Mouse (Mus musculus) embryonic facial prominence, embryonic 14.5 days (tissue): ENCODE data around the gene Zbtb8a. TPM values are rescaled to one million over a fixed set of nuclear protein-coding genes. Genes with fewer than 3 reads are reported as not detected.
A peak's percentile ranks its signal among the peaks of the same experiment; 100 is the strongest.
"Not testable (repeated sequence)": the region's sequence is repeated elsewhere in the genome, so short reads cannot be mapped to it uniquely, and the experiment has no call there.

Experiments used
- ATAC-seq: fragments of 200-750 bp; cut with Nextera tagmentation; 2 replicates; pipeline ENCODE4 v1.8.0; 2017; ENCODE audit warnings: low read depth, moderate number of reproducible peaks, moderate TSS enrichment
- DNase-seq: peaks from one replicate; pipeline ENCODE4 v3.0.0-alpha.2; 2015; ENCODE audit warnings: low spot score
- H3K27ac ChIP-seq: fragments of 300-500 bp; sonication (generic); replicated peaks from 2 replicates; pipeline ENCODE4 v1.5.1; 2014; ENCODE audit warnings: low read depth, mild to moderate bottlenecking, low read length, moderate library complexity
- H3K27me3 ChIP-seq: fragments of 300-500 bp; sonication (generic); replicated peaks from 2 replicates; pipeline ENCODE4 v1.6.1; 2014; ENCODE audit warnings: low read length; ENCODE audit not compliant: control insufficient read depth, insufficient read depth
- H3K36me3 ChIP-seq: fragments of 300-500 bp; sonication (generic); 2 replicates; pipeline ENCODE4 v1.6.1; 2014; ENCODE audit warnings: low read length, mixed read lengths; ENCODE audit not compliant: control insufficient read depth, insufficient read depth
- H3K4me1 ChIP-seq: fragments of 300-500 bp; sonication (generic); 2 replicates; pipeline ENCODE4 v1.6.1; 2014; ENCODE audit warnings: antibody characterized with exemption, low read length; ENCODE audit not compliant: control insufficient read depth, insufficient read depth
- H3K4me2 ChIP-seq: fragments of 300-500 bp; sonication (generic); 2 replicates; pipeline ENCODE4 v1.6.1; 2014; ENCODE audit warnings: low read depth, mild to moderate bottlenecking, low read length, moderate library complexity, mixed read lengths
- H3K4me3 ChIP-seq: fragments of 300-500 bp; sonication (generic); 2 replicates; pipeline ENCODE4 v1.5.1; 2014; ENCODE audit warnings: low read depth, mild to moderate bottlenecking, low read length
- H3K9ac ChIP-seq: fragments of 300-500 bp; sonication (generic); 2 replicates; pipeline ENCODE4 v1.6.1; 2014; ENCODE audit warnings: low read depth, mild to moderate bottlenecking, low read length, moderate library complexity, mixed read lengths
- H3K9me3 ChIP-seq: fragments of 300-500 bp; sonication (generic); 2 replicates; pipeline ENCODE4 v1.6.1; 2016; ENCODE audit warnings: low read length; ENCODE audit not compliant: control insufficient read depth
- WGBS: fragments of 180-500 bp; shearing (Covaris S2); extraction: QIAGEN DNeasy Blood & Tissue Kit; methylation state at CpG from one replicate; pipeline ENCODE4 v1.1.7; 2014; 5-methylcytosine and 5-hydroxymethylcytosine counted together
- polyA plus RNA-seq: library from polyadenylated mRNA; unstranded; fragments of >200 nt; fragmentation: Nextera tagmentation; extraction: Ambion mirVana; gene quantifications from 2 replicates; pipeline ENCODE4 v1.2.1, GENCODE M21; 2014

Gene Zbtb8a
- polyA plus RNA-seq, result 4.6 and 4.9 TPM in 2 replicates

- 2% methylated on average over 45 of the region's 65 CpGs for WGBS
- H3K4me2 ChIP-seq, result peak within 1 kb of the TSS; percentile 83
- peak within 1 kb of the TSS; percentile 90 for H3K27ac ChIP-seq
- H3K4me1 ChIP-seq, result 0 out of 2 replicates have a peak, but pooled peaks cover 3% of the 10 kb centered on the region
- H3K36me3 ChIP-seq, result no peaks in the 10 kb centered on the region
- H3K9ac ChIP-seq, result peak within 1 kb of the TSS; percentile 92
- DNase-seq (peak; percentile 76), ATAC-seq (peak; percentile 78)
- peak within 1 kb of the TSS; percentile 84 for H3K4me3 ChIP-seq
- H3K27me3 ChIP-seq, result peaks cover 17% of the 10 kb centered on the region
- H3K9me3 ChIP-seq, result no peaks in the 10 kb centered on the region
Observed at GRCm38 (mm10) chr4:129377601-129378390, at the start of gene Zbtb8a. Zbtb8a (minus strand) TSS chr4:129378116.

GRCm38 (mm10) chr4:129418321-129418720 lies 40.4 kb upstream of the Zbtb8a start:
- no peak overlapping the region for H3K9ac ChIP-seq
- 69% methylated on average over 5 of the region's 5 CpGs for WGBS
- no peak overlapping the region for H3K27ac ChIP-seq
- DNase-seq, result no peak
- no peaks in the 10 kb centered on the region for H3K9me3 ChIP-seq
- no peak for ATAC-seq
- no peaks in the 10 kb centered on the region for H3K36me3 ChIP-seq
- no peaks in the 10 kb centered on the region for H3K4me1 ChIP-seq
- no peaks in the 10 kb centered on the region for H3K27me3 ChIP-seq
- no peak overlapping the region for H3K4me2 ChIP-seq
- no peak overlapping the region for H3K4me3 ChIP-seq

GRCm38 (mm10) chr4:129416478-129416877 lies 38.6 kb upstream of the Zbtb8a start:
- no peak overlapping the region for H3K9ac ChIP-seq
- H3K9me3 ChIP-seq, result no peaks in the 10 kb centered on the region
- H3K36me3 ChIP-seq, result no peaks in the 10 kb centered on the region
- H3K27me3 ChIP-seq, result no peaks in the 10 kb centered on the region
- no peak overlapping the region for H3K4me3 ChIP-seq
- H3K4me1 ChIP-seq, result no peaks in the 10 kb centered on the region
- no peak overlapping the region for H3K27ac ChIP-seq
- ATAC-seq, result no peak
- no peak overlapping the region for H3K4me2 ChIP-seq
- 45% methylated on average over 5 of the region's 5 CpGs for WGBS
- DNase-seq, result peak; percentile 72

GRCm38 (mm10) chr4:129415892-129416291 lies 38.0 kb upstream of the Zbtb8a start:
- Histone ChIP-seq H3K9me3 (no peaks in the 10 kb centered on the region), H3K36me3 (no peaks in the 10 kb centered on the region), H3K27ac (no peak overlapping the region), H3K4me2 (no peak overlapping the region), H3K4me1 (no peaks in the 10 kb centered on the region), H3K27me3 (no peaks in the 10 kb centered on the region), H3K9ac (no peak overlapping the region), H3K4me3 (no peak overlapping the region)
- ATAC-seq, result no peak
- no peak for DNase-seq
- WGBS, result 94% methylated on average over 5 of the region's 5 CpGs

GRCm38 (mm10) chr4:129410991-129411390 lies 33.1 kb upstream of the Zbtb8a start:
- Histone ChIP-seq H3K27ac (no peak overlapping the region), H3K36me3 (no peaks in the 10 kb centered on the region), H3K4me1 (no peaks in the 10 kb centered on the region), H3K27me3 (no peaks in the 10 kb centered on the region), H3K9me3 (no peaks in the 10 kb centered on the region), H3K9ac (no peak overlapping the region), H3K4me2 (no peak overlapping the region), H3K4me3 (no peak overlapping the region)
- peak; percentile 59 for DNase-seq
- no peak for ATAC-seq

GRCm38 (mm10) chr4:129410532-129410931 lies 32.6 kb upstream of the Zbtb8a start:
- not testable (repeated sequence) for ATAC-seq, H3K36me3 ChIP-seq, H3K27me3 ChIP-seq, H3K4me2 ChIP-seq, H3K9me3 ChIP-seq, H3K9ac ChIP-seq, H3K4me1 ChIP-seq, H3K4me3 ChIP-seq, H3K27ac ChIP-seq
- DNase-seq, result peak; percentile 23
- WGBS, result 92% methylated on average over 3 of the region's 3 CpGs

GRCm38 (mm10) chr4:129406447-129406846 lies 28.5 kb upstream of the Zbtb8a start:
- Histone ChIP-seq H3K9ac (peak overlapping the region; percentile 68), H3K4me3 (peak overlapping the region; percentile 41), H3K27ac (no peak overlapping the region), H3K36me3 (no peaks in the 10 kb centered on the region), H3K4me1 (no peaks in the 10 kb centered on the region), H3K27me3 (no peaks in the 10 kb centered on the region), H3K4me2 (peak overlapping the region; percentile 71), H3K9me3 (no peaks in the 10 kb centered on the region)
- DNase-seq (peak; percentile 70), ATAC-seq (peak; percentile 77)
- 4% methylated on average over 21 of the region's 25 CpGs for WGBS

- no peak for DNase-seq
- Histone ChIP-seq H3K9ac (no peak overlapping the region), H3K9me3 (no peaks in the 10 kb centered on the region), H3K27me3 (no peaks in the 10 kb centered on the region), H3K36me3 (no peaks in the 10 kb centered on the region), H3K4me2 (no peak overlapping the region), H3K4me1 (no peaks in the 10 kb centered on the region), H3K27ac (no peak overlapping the region), H3K4me3 (no peak overlapping the region)
- no peak for ATAC-seq
- WGBS, result 73% methylated on average over 4 of the region's 4 CpGs
Observed at GRCm38 (mm10) chr4:129399813-129400212, 21.9 kb upstream of the Zbtb8a start.

GRCm38 (mm10) chr4:129396960-129397359 lies 19.0 kb upstream of the Zbtb8a start:
- no peak for ATAC-seq
- H3K36me3 ChIP-seq, result no peaks in the 10 kb centered on the region
- DNase-seq, result no peak
- WGBS, result 76% methylated on average over 3 of the region's 3 CpGs
- H3K4me3 ChIP-seq, result no peak overlapping the region
- no peak overlapping the region for H3K9ac ChIP-seq
- H3K27ac ChIP-seq, result no peak overlapping the region
- no peak overlapping the region for H3K4me2 ChIP-seq
- no peaks in the 10 kb centered on the region for H3K27me3 ChIP-seq
- H3K4me1 ChIP-seq, result no peaks in the 10 kb centered on the region
- no peaks in the 10 kb centered on the region for H3K9me3 ChIP-seq
